Mouse (Mus musculus): Measurements from ENCODE around the gene Olfr657. TPM values are rescaled to one million over a fixed set of nuclear protein-coding genes. Genes with fewer than 3 reads are reported as not detected.

Gene Olfr657
- not detected in 2 replicates for polyA plus RNA-seq (2012; ENCODE audit: insufficient read depth, insufficient read length, missing spikeins)

DNA sequence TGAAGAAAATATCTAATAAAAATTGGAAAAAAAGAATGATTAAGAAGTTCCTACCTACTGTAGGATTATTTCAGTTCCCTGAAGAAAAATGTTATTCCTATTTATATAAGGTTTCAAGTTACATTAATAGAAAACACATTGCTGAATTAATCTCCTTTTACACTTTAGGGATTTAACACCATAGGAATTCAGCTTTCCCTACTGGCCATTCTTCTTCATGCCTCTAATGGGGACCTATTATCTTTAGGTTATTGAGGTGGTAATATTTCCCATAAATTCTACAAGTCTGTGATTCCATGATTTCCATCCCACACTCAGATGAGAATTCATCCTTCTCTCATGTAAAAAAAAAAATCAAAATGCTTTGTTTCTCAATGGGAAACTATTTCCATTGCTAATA is at the start of gene Olfr657:
Gene Olfr657, plus strand, starts transcription at position 301 of the 400 bp plus-strand sequence.
- no peak within 1 kb of the TSS for H3K4me3 ChIP-seq (ENCODE audit: insufficient read depth, low read length)
- TF ChIP-seq CTCF (IDR thresholded peaks at IDR 0.05; ENCODE audit: low read depth, low read length) (no peak), POLR2A (IDR thresholded peaks at IDR 0.05; ENCODE audit: borderline replicate concordance, low read depth, low read length) (no peak)
- no peaks in the 10 kb centered on the region for H3K4me1 ChIP-seq (ENCODE audit: control insufficient read depth, insufficient read depth, low read length)

DNA sequence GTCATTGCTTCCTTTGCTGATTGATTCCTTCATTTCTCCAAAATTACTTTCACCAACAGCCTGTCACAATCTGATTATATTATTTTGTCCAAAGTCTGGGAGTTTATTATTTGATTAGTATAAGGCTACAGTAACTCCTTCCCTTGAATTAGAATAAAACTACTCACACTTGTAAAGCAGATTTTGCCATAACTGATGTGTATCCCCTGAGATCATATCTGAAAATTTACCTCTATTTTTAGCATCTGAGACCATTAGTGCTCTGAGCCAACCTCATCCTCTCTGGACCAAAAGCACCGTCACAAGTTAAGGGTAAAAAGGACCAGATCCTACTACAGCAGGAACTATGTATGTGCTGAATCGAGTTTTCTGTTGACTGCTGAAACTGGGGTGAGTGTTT is 47.6 kb upstream of the Olfr657 start, which contains the start of gene Olfr653:
Gene Olfr653, plus strand, starts transcription at position 301 of the 400 bp plus-strand sequence.
- TF ChIP-seq POLR2A (IDR thresholded peaks at IDR 0.05; ENCODE audit: borderline replicate concordance, low read depth, low read length): no peak
- TF ChIP-seq CTCF (IDR thresholded peaks at IDR 0.05; ENCODE audit: low read depth, low read length): no peak
- Histone ChIP-seq H3K27ac (ENCODE audit: insufficient read depth, low read depth, low read length) (no peak within 1 kb of the TSS), H3K4me1 (ENCODE audit: control insufficient read depth, insufficient read depth, low read length) (no peaks in the 10 kb centered on the region), H3K4me3 (ENCODE audit: insufficient read depth, low read length) (no peak within 1 kb of the TSS)

More for the DNA sequence above, at the start of gene Olfr657:
- no peak within 1 kb of the TSS for H3K27ac ChIP-seq (ENCODE audit: insufficient read depth, low read depth, low read length)

DNA sequence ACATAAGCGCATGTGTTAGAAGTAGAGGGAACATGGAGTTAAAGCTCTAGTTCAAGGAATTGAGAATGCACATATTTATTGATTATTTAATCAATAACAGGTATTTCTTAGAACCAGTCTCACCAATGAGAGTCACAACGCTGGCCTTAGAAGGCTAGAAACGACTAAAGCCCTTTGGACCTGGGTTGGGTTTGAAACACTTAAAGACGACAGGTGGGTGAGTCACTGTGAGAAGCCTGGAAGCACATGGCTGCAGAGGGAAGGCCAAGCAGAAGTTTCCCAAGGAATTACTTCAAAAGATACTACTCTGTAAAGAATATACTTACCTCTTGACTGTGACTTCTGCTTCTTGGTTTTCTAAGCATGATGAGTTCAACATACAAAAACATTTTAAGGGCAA is 43.7 kb upstream of the Olfr657 start:
- Histone ChIP-seq H3K4me1 (ENCODE audit: control insufficient read depth, insufficient read depth, low read length) (no peaks in the 10 kb centered on the region), H3K4me3 (ENCODE audit: insufficient read depth, low read length) (no peak overlapping the region), H3K27ac (ENCODE audit: insufficient read depth, low read depth, low read length) (no peak overlapping the region)
- no peak for TF ChIP-seq POLR2A (IDR thresholded peaks at IDR 0.05; ENCODE audit: borderline replicate concordance, low read depth, low read length)
- TF ChIP-seq CTCF (IDR thresholded peaks at IDR 0.05; ENCODE audit: low read depth, low read length): no peak

DNA sequence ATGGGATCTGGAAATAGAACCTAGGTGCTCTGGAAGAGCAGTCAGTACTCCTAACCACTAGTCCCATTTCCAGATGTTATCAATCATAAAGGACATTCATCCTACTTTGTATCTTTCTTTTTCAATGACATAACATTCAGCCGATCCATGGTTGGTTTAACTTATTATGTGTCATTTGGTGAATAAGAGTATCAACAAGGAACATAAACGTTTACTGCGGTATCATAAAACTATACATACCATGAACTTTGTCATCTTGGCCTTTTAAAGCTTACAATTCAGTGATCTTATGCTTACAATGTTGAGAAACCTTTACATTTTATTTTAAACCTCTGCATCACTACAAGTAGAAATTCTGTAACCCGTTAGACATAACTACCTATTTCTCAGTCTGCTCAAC is 43.2 kb upstream of the Olfr657 start:
- no peaks in the 10 kb centered on the region for H3K4me1 ChIP-seq (ENCODE audit: control insufficient read depth, insufficient read depth, low read length)
- no peak for TF ChIP-seq POLR2A (IDR thresholded peaks at IDR 0.05; ENCODE audit: borderline replicate concordance, low read depth, low read length)
- no peak overlapping the region for H3K27ac ChIP-seq (ENCODE audit: insufficient read depth, low read depth, low read length)
- no peak overlapping the region for H3K4me3 ChIP-seq (ENCODE audit: insufficient read depth, low read length)

DNA sequence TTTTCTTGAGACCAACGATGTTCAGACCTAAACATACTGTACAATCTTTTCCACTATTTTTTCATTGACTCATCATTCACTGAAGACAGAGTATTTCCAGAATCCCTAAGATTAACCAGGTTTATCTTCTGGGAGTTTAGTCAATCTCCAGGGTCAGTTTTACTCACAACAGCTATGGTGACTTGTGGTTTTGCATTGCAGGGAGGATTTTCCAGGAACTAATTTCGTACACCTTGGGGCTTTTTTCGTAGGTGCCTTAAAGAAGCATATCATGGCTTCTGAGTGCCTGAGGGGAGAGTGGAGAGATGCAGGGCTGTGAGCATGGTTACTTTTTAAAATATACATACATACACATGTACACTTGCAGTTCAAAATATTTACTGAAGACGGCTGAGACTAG is 37.9 kb upstream of the Olfr657 start, which contains the start of gene Olfr654:
Gene Olfr654, plus strand, starts transcription at position 301 of the 400 bp plus-strand sequence.
- Histone ChIP-seq H3K27ac (ENCODE audit: insufficient read depth, low read depth, low read length) (no peak within 1 kb of the TSS), H3K4me3 (ENCODE audit: insufficient read depth, low read length) (no peak within 1 kb of the TSS), H3K4me1 (ENCODE audit: control insufficient read depth, insufficient read depth, low read length) (no peaks in the 10 kb centered on the region)
- TF ChIP-seq CTCF (IDR thresholded peaks at IDR 0.05; ENCODE audit: low read depth, low read length) (no peak), POLR2A (IDR thresholded peaks at IDR 0.05; ENCODE audit: borderline replicate concordance, low read depth, low read length) (no peak)

DNA sequence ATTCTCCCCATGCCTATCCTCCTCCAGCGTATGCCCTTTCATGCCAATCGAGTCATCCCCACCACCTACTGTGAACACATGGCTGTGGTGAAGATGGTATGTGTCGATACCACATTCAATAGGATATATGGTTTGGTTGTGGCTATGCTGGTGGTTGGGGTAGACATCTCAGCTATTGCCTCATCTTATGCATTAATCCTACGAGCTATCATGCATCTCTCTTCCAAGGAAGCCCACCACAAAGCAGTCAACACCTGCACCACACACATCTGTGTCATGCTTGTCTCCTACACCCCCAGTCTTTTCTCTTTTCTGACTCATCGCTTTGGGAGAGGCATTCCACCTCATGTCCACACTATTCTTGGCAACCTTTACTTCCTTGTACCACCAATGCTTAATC is 36.3 kb upstream of the Olfr657 start:
- H3K4me3 ChIP-seq (ENCODE audit: insufficient read depth, low read length): no peak overlapping the region
- no peaks in the 10 kb centered on the region for H3K4me1 ChIP-seq (ENCODE audit: control insufficient read depth, insufficient read depth, low read length)
- no peak overlapping the region for H3K27ac ChIP-seq (ENCODE audit: insufficient read depth, low read depth, low read length)
- TF ChIP-seq POLR2A (IDR thresholded peaks at IDR 0.05; ENCODE audit: borderline replicate concordance, low read depth, low read length) (no peak), CTCF (IDR thresholded peaks at IDR 0.05; ENCODE audit: low read depth, low read length) (no peak)

DNA sequence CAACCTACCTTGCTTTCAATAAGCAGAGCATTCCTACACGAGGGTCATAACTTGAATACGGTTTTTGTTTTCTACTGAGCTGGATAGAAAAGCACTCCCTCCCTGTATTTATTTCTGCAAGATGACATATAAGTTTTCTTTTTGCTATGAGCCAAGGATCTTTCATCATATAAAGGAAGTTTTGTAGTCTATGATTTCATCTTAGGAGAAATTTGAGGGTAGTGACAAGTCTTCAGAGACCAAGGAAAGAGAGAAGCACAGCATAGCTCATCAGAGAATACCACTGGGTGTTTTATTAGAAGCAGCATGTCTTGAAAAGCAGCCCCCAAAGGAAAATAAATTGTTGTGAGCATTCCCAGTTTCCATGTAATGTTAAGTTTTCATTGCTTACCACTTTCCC is 22.9 kb upstream of the Olfr657 start, which contains the start of gene Olfr655:
Gene Olfr655, minus strand, starts transcription at position 101 of the 400 bp plus-strand sequence.
- no peak for TF ChIP-seq CTCF (IDR thresholded peaks at IDR 0.05; ENCODE audit: low read depth, low read length)
- no peak for TF ChIP-seq POLR2A (IDR thresholded peaks at IDR 0.05; ENCODE audit: borderline replicate concordance, low read depth, low read length)
- H3K4me3 ChIP-seq (ENCODE audit: insufficient read depth, low read length): no peak within 1 kb of the TSS
- H3K27ac ChIP-seq (ENCODE audit: insufficient read depth, low read depth, low read length): no peak within 1 kb of the TSS
- H3K4me1 ChIP-seq (ENCODE audit: control insufficient read depth, insufficient read depth, low read length): no peaks in the 10 kb centered on the region

DNA sequence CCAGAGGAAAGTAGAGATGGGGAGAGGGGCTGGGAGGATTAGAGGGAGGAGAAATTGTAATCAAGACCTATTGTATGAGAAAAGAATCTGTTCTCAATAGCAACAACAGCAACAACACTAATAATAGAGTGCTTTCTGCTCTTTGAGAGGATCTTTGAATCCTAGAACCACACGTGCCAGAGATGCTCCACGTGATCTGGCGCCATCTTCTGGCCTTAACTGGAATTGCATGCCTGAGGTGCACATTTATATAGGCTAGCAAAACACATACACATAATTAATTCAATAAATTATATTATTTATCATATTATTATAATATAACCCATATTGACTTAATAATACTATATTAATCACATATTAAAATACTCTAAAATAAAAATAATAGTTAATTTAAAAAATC is 21.4 kb upstream of the Olfr657 start:
- Histone ChIP-seq H3K4me3 (ENCODE audit: insufficient read depth, low read length) (no peak overlapping the region), H3K4me1 (ENCODE audit: control insufficient read depth, insufficient read depth, low read length) (no peaks in the 10 kb centered on the region), H3K27ac (ENCODE audit: insufficient read depth, low read depth, low read length) (no peak overlapping the region)
- TF ChIP-seq CTCF (IDR thresholded peaks at IDR 0.05; ENCODE audit: low read depth, low read length) (peak; percentile 60), POLR2A (IDR thresholded peaks at IDR 0.05; ENCODE audit: borderline replicate concordance, low read depth, low read length) (no peak)

DNA sequence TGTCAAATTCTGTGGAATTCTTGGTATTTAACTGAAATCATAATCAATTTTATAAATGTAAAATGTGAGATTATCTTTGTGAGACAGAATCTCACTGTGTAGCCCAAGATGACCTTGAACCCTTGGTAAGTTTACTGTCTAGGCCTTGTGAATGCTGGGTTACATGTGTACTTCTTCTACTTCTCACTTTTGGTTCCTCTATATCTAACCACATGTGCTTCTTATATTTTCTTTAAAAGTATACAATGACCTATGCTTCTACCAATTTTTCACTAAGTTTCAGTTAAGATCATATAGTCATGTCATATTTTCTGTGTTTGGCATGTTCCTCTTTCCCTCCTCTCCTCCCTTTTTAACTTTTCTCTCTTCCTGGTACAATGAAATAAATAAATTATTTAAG is 19.9 kb upstream of the Olfr657 start:
- Histone ChIP-seq H3K4me1 (ENCODE audit: control insufficient read depth, insufficient read depth, low read length) (no peaks in the 10 kb centered on the region), H3K4me3 (ENCODE audit: insufficient read depth, low read length) (no peak overlapping the region), H3K27ac (ENCODE audit: insufficient read depth, low read depth, low read length) (no peak overlapping the region)
- no peak for TF ChIP-seq POLR2A (IDR thresholded peaks at IDR 0.05; ENCODE audit: borderline replicate concordance, low read depth, low read length)
- TF ChIP-seq CTCF (IDR thresholded peaks at IDR 0.05; ENCODE audit: low read depth, low read length): no peak

DNA sequence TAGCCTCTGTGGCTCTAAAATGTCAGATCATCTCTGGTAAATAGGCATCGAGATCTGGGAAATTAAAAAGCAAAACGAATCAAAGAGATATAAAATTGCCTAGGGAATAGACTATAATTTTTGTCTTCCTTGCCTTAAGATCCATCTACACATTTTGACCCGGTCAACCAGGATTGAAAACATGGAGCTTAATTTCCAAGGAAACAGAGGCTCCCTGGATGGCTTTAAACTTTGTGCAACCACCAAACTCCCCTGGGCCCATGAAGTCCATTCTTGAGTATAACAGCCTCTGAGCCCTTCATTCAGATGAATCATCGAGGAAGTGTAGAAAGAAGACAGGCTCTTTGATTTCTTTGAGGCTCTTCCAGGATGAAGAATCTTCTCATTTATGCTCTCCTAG is 10.9 kb upstream of the Olfr657 start, which contains the start of gene Olfr656:
Gene Olfr656, plus strand, starts transcription at position 301 of the 400 bp plus-strand sequence.
- H3K4me1 ChIP-seq (ENCODE audit: control insufficient read depth, insufficient read depth, low read length): no peaks in the 10 kb centered on the region
- TF ChIP-seq POLR2A (IDR thresholded peaks at IDR 0.05; ENCODE audit: borderline replicate concordance, low read depth, low read length) (no peak), CTCF (IDR thresholded peaks at IDR 0.05; ENCODE audit: low read depth, low read length) (no peak)
- H3K27ac ChIP-seq (ENCODE audit: insufficient read depth, low read depth, low read length): no peak within 1 kb of the TSS
- H3K4me3 ChIP-seq (ENCODE audit: insufficient read depth, low read length): no peak within 1 kb of the TSS
